Mouse (Mus musculus): Measurements from ENCODE around the gene 4933427I04Rik.

The 4933427I04Rik gene

DNA sequence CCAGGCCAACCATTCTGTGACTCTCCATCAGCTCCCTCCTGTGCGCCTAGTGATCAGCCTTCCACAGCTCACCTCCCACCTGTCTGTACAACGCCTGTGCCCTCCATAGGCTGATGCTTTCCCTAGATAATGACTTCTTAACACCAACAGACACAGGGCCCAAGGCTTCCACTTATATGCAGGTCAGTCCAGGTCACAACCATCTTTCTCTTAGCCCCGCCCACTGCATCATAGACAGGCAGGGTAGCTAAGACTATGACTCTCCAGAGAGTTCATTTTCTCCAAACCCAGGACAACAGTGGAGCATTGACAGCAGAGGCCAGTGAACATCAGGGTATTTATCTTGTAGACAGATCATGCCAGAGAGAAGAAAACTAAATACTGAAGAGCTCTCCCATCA is at the start of gene 4933427I04Rik:
Gene 4933427I04Rik (plus strand): TSS at position 301 of the 400 bp plus-strand sequence.
- no peak for DNase-seq (ENCODE audit: low read depth, low spot score)

GRCm38 (mm10) chr4:123810475-123811295 is 48.8 kb upstream of the 4933427I04Rik start:
- DNase-seq (ENCODE audit: low read depth, low spot score), result no peak

GRCm38 (mm10) chr4:123812525-123812924 is 47.0 kb upstream of the 4933427I04Rik start:
- DNase-seq (ENCODE audit: low read depth, low spot score), result no peak

GRCm38 (mm10) chr4:123814030-123814501 is 45.4 kb upstream of the 4933427I04Rik start:
- DNase-seq (ENCODE audit: low read depth, low spot score), result no peak

DNA sequence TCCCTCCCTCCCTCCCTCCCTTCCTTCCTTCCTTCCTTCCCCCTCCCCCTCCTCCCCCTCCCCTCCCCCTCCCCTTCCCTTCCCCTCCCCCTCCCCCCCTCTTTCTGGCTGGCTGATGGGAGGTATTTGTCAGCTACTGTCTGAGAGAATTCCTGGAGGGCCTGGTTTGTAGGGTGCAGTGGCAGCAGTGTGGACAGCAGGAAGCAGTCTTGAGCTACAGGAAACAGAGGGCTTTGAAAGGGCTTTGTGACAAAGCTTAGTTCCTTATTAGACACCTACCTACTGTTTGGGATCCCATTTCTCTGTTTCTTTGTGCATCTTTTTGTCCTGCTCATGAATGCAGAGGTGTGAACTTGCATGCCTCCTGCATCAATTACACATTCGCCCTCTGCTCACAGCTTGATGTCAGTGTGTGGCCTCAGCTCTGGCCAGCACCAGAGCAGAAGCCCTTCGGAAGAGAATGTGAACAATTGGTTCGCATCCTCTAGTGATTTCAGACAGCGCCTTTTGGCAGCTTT is 40.3 kb upstream of the 4933427I04Rik start:
- DNase-seq (ENCODE audit: low read depth, low spot score), result no peak

DNA sequence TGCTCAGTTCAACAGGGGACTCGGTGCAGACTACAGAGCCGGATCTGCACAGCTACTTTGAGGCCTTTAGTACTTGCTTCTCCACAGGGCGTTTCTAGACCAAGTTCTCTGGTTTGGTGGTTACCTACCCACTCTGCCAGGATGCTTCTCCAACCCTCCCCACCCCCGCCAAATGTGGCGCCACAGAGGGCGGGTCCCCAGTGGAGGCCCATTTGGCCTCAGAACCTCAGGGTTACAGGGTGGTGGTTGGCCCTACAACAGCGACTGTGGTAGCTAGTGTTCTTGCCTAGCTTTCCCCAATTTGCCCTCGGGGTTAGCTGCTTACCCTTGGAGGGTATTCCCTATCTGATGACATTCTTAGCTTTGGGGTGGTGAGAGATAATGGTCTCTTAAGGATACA is 17.4 kb upstream of the 4933427I04Rik start:
- DNase-seq (ENCODE audit: low read depth, low spot score), result no peak

DNA sequence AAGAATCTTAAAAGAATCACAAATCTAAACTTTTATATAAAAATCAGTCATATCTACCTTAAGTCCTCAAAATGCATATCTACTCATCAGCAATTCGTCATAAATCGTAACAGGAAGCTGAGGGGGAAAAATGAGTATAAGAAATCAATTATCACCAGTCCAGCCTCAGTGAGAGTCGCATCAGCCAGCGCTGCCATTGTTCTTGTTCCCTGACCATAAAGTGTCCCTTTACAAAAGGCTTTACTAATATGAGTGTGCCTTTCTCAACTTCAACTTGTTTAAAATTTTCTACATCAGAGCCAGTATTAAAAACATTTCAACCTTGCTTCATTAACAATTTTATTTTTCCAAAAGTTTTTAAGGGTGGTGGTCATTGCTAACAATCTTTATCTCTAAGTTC is 2.6 kb upstream of the 4933427I04Rik start:
- DNase-seq (ENCODE audit: low read depth, low spot score), result no peak

- no peak for DNase-seq (ENCODE audit: low read depth, low spot score)
These were observed 1.4 kb upstream of the 4933427I04Rik start for GRCm38 (mm10) chr4:123858090-123858489.

DNA sequence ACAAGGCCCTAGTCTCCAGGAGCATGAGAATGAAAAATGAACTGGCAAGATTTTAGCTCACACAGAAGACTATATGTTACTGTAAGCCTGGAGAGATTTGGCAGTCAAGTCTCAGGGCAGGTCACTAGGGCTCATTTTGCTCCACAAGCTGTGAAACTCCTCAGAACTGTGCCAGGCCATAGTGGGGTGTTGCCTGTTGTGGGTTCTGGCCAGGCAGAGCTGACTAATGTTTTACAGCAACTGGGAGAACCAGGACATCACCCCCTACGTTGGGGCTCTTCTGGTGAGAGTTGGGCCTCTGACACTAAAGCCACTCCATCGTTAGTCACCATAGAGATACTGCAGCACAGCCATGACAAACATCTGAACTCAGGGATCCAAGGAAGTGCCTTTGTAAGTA is 324 bp downstream of the 4933427I04Rik start:
- DNase-seq (ENCODE audit: low read depth, low spot score), result no peak

GRCm38 (mm10) chr4:123860621-123861020 is 1.1 kb downstream of the 4933427I04Rik start:
- no peak for DNase-seq (ENCODE audit: low read depth, low spot score)

- DNase-seq (ENCODE audit: low read depth, low spot score), result no peak
These were observed 34.2 kb downstream of the 4933427I04Rik start for GRCm38 (mm10) chr4:123893726-123894125.

GRCm38 (mm10) chr4:123894295-123894694 is 34.8 kb downstream of the 4933427I04Rik start:
- no peak for DNase-seq (ENCODE audit: low read depth, low spot score)

- DNase-seq (ENCODE audit: low read depth, low spot score), result no peak
These were observed 39.2 kb downstream of the 4933427I04Rik start for GRCm38 (mm10) chr4:123898696-123899095.

GRCm38 (mm10) chr4:123903432-123903831 is 44.0 kb downstream of the 4933427I04Rik start:
- no peak for DNase-seq (ENCODE audit: low read depth, low spot score)

GRCm38 (mm10) chr4:123904333-123905125 is 45.0 kb downstream of the 4933427I04Rik start, which contains the start of gene Mycbp:
Mycbp (plus strand) TSS chr4:123904832.
- DNase-seq (ENCODE audit: low read depth, low spot score), result peak; percentile 96

DNA sequence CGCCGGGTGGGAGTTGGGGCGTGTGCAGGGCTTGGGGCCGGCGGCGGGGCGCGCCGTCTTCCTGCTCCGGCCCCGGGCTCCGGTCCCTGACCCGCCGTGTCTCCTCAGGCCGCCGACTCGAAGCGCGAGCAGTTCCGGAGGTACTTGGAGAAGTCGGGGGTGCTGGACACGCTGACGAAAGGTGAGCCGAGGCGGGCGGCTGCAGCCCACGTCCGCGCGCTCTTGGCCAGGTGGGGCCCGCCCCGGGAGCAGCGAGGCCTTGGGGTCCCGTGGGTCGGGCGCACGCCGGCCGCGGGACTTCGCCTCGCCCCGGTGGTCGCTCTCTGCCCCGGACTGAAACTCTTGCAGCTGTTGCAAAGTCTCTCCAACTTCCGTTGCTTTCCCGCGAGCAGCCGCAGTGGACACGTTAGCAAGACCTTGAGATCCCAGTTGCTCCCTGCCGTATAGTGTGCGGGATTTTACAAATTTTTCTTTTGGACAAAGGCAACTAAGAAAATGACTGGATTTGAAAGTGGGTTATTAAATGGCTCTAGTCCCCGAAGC is 45.7 kb downstream of the 4933427I04Rik start:
- no peak for DNase-seq (ENCODE audit: low read depth, low spot score)

DNA sequence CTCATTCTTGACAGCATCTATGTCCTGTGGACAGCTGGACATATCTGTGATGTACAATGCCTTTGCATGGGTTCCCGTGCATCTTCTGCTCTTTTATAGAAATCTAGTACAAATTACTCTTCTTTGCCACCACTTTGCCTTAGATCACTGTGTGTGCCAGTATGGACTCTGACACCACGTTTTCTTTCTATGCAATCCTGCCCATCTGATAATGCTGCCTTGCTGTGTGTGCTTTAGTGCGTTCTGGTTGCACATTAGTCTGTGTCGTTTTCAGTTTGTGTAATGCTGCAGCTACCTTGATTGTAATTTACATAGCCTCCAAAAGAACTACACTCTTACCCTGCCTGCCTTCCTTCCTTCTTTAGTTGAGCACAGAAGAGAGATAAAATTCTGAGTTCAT is 52.0 kb downstream of the 4933427I04Rik start:
- no peak for DNase-seq (ENCODE audit: low read depth, low spot score)

DNA sequence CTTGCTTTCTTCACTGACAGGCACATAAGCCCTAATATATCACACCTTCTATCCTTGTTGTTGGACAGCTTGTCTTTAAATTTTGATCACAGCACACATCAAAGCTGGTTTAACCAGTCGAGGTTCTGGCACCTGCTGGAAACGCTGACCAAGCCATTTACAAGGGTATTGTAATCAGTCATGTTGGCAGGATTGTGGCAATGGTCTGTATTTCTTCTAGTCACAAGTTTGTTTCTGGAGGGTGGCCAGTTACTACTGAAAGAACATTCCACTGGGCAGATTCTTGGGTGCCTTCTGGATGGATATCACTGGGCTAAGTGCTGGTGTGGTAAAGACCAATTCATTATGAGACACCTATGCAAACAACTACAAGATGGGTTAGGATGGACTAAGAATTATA is 53.0 kb downstream of the 4933427I04Rik start:
- DNase-seq (ENCODE audit: low read depth, low spot score), result no peak
